Mouse (Mus musculus) macrophage (primary cell): ENCODE data around the gene Zkscan16. TPM values are rescaled to one million over a fixed set of nuclear protein-coding genes. Genes with fewer than 3 reads are reported as not detected.

Experiments used
- H3K27ac ChIP-seq: fragments of 350-480 bp; formaldehyde crosslinking; 2 replicates; pipeline ENCODE4 v1.9.0; 2021
- H3K36me3 ChIP-seq: fragments of 350-480 bp; formaldehyde crosslinking; 2 replicates; pipeline ENCODE4 v1.9.0; 2021; ENCODE audit errors: inconsistent target
- H3K4me3 ChIP-seq: fragments of 350-480 bp; formaldehyde crosslinking; 2 replicates; pipeline ENCODE4 v1.9.0; 2021; ENCODE audit errors: inconsistent target
- H3K79me2 ChIP-seq: fragments of 350-480 bp; formaldehyde crosslinking; 2 replicates; pipeline ENCODE4 v1.9.0; 2021; ENCODE audit errors: inconsistent target
- WGBS: methylation state at CpG from one replicate; pipeline ENCODE4 v1.1.7; 2026; ENCODE audit warnings: inconsistent platforms; ENCODE audit not compliant: missing documents; 5-methylcytosine and 5-hydroxymethylcytosine counted together
- polyA plus RNA-seq: library from polyadenylated mRNA; stranded (reverse); fragments of 250-400 nt; gene quantifications from 3 replicates; pipeline ENCODE4 v1.2.4, GENCODE M21; 2018; ENCODE audit warnings: inconsistent platforms

Zkscan16 gene
- polyA plus RNA-seq, 1 experiment from 2014 or later, result not detected

GRCm38 (mm10) chr4:58970678-58971077 lies 27.2 kb downstream of the Zkscan16 start:
- no peaks in the 10 kb centered on the region for H3K79me2 ChIP-seq
- H3K27ac ChIP-seq, result no peak overlapping the region
- WGBS, result 99% methylated on average over 4 of the region's 4 CpGs

GRCm38 (mm10) chr4:58975711-58976110 lies 32.3 kb downstream of the Zkscan16 start:
- WGBS, result 92% methylated on average over 5 of the region's 5 CpGs
- no peak overlapping the region for H3K27ac ChIP-seq
- no peak overlapping the region for H3K4me3 ChIP-seq
- H3K36me3 ChIP-seq, result peaks cover 42% of the 10 kb centered on the region; the same call in 1 of the 2 replicates
- no peaks in the 10 kb centered on the region for H3K79me2 ChIP-seq

More at GRCm38 (mm10) chr4:58970678-58971077, 27.2 kb downstream of the Zkscan16 start:
- no peak overlapping the region for H3K4me3 ChIP-seq
- peaks cover 29% of the 10 kb centered on the region; the same call in 1 of the 2 replicates for H3K36me3 ChIP-seq

GRCm38 (mm10) chr4:58981421-58981820 lies 38.0 kb downstream of the Zkscan16 start:
- no peaks in the 10 kb centered on the region for H3K79me2 ChIP-seq
- no peak overlapping the region for H3K27ac ChIP-seq
- WGBS, result 98% methylated on average over 6 of the region's 6 CpGs
- H3K36me3 ChIP-seq, result peaks cover 25% of the 10 kb centered on the region; the same call in 1 of the 2 replicates
- no peak overlapping the region for H3K4me3 ChIP-seq

GRCm38 (mm10) chr4:58982806-58983205 lies 39.4 kb downstream of the Zkscan16 start:
- Histone ChIP-seq H3K79me2 (no peaks in the 10 kb centered on the region), H3K4me3 (no peak overlapping the region), H3K36me3 (peaks cover 18% of the 10 kb centered on the region; the same call in 1 of the 2 replicates), H3K27ac (no peak overlapping the region)
- WGBS, result 98% methylated on average over 8 of the region's 8 CpGs

GRCm38 (mm10) chr4:58985157-58985648 lies 41.8 kb downstream of the Zkscan16 start:
- Histone ChIP-seq H3K4me3 (no peak overlapping the region), H3K27ac (no peak overlapping the region), H3K36me3 (0 out of 2 replicates have a peak, but pooled peaks cover 12% of the 10 kb centered on the region), H3K79me2 (no peaks in the 10 kb centered on the region)
- WGBS, result 11% methylated on average over 7 of the region's 7 CpGs

- 0 out of 2 replicates have a peak, but pooled peaks cover 7% of the 10 kb centered on the region for H3K36me3 ChIP-seq
- H3K4me3 ChIP-seq, result peak within 1 kb of the TSS; percentile 89
- H3K27ac ChIP-seq, result peak within 1 kb of the TSS; percentile 44
- H3K79me2 ChIP-seq, result no peaks in the 10 kb centered on the region
- 3% methylated on average over 28 of the region's 28 CpGs for WGBS
Observed at GRCm38 (mm10) chr4:58986540-58987190, 43.2 kb downstream of the Zkscan16 start, which contains the start of gene Ptgr1. Ptgr1 (minus strand) TSS chr4:58987119.

- Histone ChIP-seq H3K4me3 (no peak overlapping the region), H3K27ac (no peak overlapping the region), H3K36me3 (no peaks in the 10 kb centered on the region), H3K79me2 (no peaks in the 10 kb centered on the region)
- 27% methylated on average over 7 of the region's 7 CpGs for WGBS
Observed at GRCm38 (mm10) chr4:58989303-58989898, 46.0 kb downstream of the Zkscan16 start.

- Histone ChIP-seq H3K27ac (no peak overlapping the region), H3K36me3 (no peaks in the 10 kb centered on the region), H3K79me2 (no peaks in the 10 kb centered on the region), H3K4me3 (no peak overlapping the region)
- WGBS, result 80% methylated on average over 17 of the region's 17 CpGs
Observed at GRCm38 (mm10) chr4:58990609-58991434, 47.4 kb downstream of the Zkscan16 start.

- Histone ChIP-seq H3K36me3 (no peaks in the 10 kb centered on the region), H3K79me2 (no peaks in the 10 kb centered on the region), H3K27ac (no peak overlapping the region), H3K4me3 (no peak overlapping the region)
- 95% methylated on average over 5 of the region's 5 CpGs for WGBS
Observed at GRCm38 (mm10) chr4:58992195-58992594, 48.8 kb downstream of the Zkscan16 start.

- Histone ChIP-seq H3K79me2 (no peaks in the 10 kb centered on the region), H3K36me3 (no peaks in the 10 kb centered on the region), H3K4me3 (no peak within 1 kb of the TSS), H3K27ac (no peak within 1 kb of the TSS)
- 99% methylated on average over 4 of the region's 4 CpGs for WGBS
Observed at GRCm38 (mm10) chr4:58994762-58995161, 51.3 kb downstream of the Zkscan16 start, which contains the start of gene Dnajc25. Dnajc25 (plus strand) TSS chr4:58995062.

GRCm38 (mm10) chr4:58995251-58995693 lies 51.8 kb downstream of the Zkscan16 start:
- no peaks in the 10 kb centered on the region for H3K36me3 ChIP-seq
- no peaks in the 10 kb centered on the region for H3K79me2 ChIP-seq
- H3K4me3 ChIP-seq, result no peak overlapping the region
- 89% methylated on average over 8 of the region's 8 CpGs for WGBS
- H3K27ac ChIP-seq, result no peak overlapping the region

GRCm38 (mm10) chr4:58997081-58997480 lies 53.7 kb downstream of the Zkscan16 start:
- 75% methylated on average over 5 of the region's 5 CpGs for WGBS
- H3K79me2 ChIP-seq, result no peaks in the 10 kb centered on the region
- H3K36me3 ChIP-seq, result no peaks in the 10 kb centered on the region
- H3K4me3 ChIP-seq, result no peak overlapping the region
- no peak overlapping the region for H3K27ac ChIP-seq

GRCm38 (mm10) chr4:58998688-58999087 lies 55.3 kb downstream of the Zkscan16 start:
- H3K79me2 ChIP-seq, result peaks cover 4% of the 10 kb centered on the region
- no peaks in the 10 kb centered on the region for H3K36me3 ChIP-seq
- WGBS, result 91% methylated on average over 1 of the region's 1 CpGs
- no peak overlapping the region for H3K27ac ChIP-seq
- H3K4me3 ChIP-seq, result no peak overlapping the region

- H3K36me3 ChIP-seq, result no peaks in the 10 kb centered on the region
- H3K79me2 ChIP-seq, result peaks cover 13% of the 10 kb centered on the region
- no peak overlapping the region for H3K27ac ChIP-seq
- H3K4me3 ChIP-seq, result no peak overlapping the region
- 8% methylated on average over 2 of the region's 2 CpGs for WGBS
Observed at GRCm38 (mm10) chr4:58999686-59000085, 56.3 kb downstream of the Zkscan16 start.
